Mouse (Mus musculus) heart, postnatal 10 days (tissue): ENCODE data around the gene Tbc1d12. TPM values are rescaled to one million over a fixed set of nuclear protein-coding genes. Genes with fewer than 3 reads are reported as not detected.
"Not testable (repeated sequence)": the region's sequence is repeated elsewhere in the genome, so short reads cannot be mapped to it uniquely, and the experiment has no call there.

ENCODE experiments used
- DNase-seq, 2 experiments: peaks; one replicate each; pipeline ENCODE4 v3.0.0; 2021
- intact Hi-C: fragments of 180-260 bp; cut with DNase I; formaldehyde crosslinking; loops from one replicate; pipeline ENCODE4 v1.15.1; 2025
- total RNA-seq, 2 experiments: library from RNA; stranded (reverse); gene quantifications; 2 replicates each; pipeline ENCODE4 v1.2.3; 2021

Gene Tbc1d12
- total RNA-seq = 1 to 10 TPM; 6.8 to 6.9 TPM

DNA sequence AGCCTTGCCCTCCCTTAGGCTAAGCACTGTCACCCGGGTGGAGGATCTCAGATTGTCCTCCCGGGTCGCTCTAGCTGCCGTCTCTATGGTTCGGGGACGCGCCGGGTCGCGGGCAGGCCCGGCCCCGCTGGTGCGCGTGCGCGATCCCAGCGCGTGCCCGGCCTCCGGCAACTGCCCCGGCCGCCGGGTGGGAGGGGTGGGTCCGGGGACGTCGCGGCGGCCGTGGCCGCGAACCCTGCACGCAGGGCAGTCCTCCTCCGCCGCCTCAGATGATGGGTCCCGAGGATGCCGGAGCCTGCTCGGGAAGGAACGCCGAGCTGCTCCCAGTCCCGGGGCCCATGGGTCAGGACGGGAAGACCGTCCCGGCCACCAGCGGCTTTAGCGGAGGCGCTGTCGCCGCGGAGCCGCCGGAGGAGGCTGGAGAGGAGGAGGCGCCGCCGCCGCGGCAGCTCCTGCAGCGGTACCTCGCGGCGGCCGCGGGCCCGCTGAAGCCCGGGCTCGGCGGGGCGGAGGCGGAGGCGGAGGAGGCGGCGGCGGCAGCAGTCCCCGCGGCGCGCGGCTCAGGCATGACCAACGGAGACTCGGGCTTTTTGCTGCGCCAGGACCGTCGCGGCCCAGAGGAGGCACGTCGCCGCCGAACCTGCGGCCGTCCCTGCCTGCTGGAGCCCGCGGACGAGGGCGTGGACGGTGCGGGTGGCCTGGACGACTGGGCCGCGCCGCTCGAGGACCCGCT, at the start of gene Tbc1d12:
TSS of gene Tbc1d12 (plus strand) at position 142 of the 733 bp plus-strand sequence.
- peak; percentile 95 to 96 for DNase-seq
- intact Hi-C loops = loop anchor here (1.0 to 5.0 kb wide), 2 partner anchors 17 to 81 kb away; partner anchors contain the start of gene Noc3l

GRCm38 (mm10) chr19:38787756-38788155, 48.6 kb upstream of the Tbc1d12 start:
- intact Hi-C loops = no loop called here
- no peak for DNase-seq

GRCm38 (mm10) chr19:38793563-38794045, 42.8 kb upstream of the Tbc1d12 start:
- DNase-seq = no peak
- intact Hi-C loops = no loop called here

GRCm38 (mm10) chr19:38796546-38796945, 39.8 kb upstream of the Tbc1d12 start:
- DNase-seq = no peak
- intact Hi-C loops = no loop called here

DNA sequence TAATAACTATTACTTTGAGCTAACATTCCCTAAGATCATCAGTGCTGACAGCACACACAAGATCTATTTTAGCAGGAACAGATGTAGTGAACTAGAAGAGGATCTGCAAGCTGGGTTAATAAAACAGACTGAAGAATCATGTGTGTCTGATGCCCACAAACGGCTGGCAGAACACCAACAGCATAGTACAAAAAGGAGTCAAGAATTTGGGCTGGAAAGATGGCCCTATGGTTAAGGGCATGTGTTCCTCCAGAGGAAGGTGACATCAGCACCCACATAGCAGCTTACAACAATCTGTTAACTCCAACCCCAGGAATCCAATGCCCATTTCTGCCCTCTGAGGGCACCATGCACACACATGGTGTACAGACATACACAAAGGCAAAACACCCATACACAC, 38.1 kb upstream of the Tbc1d12 start:
- intact Hi-C loops = no loop called here
- DNase-seq = no peak

- intact Hi-C loops = no loop called here
- peak; percentile 25 to 41 for DNase-seq
These were observed 37.6 kb upstream of the Tbc1d12 start for GRCm38 (mm10) chr19:38798801-38799200.

DNA sequence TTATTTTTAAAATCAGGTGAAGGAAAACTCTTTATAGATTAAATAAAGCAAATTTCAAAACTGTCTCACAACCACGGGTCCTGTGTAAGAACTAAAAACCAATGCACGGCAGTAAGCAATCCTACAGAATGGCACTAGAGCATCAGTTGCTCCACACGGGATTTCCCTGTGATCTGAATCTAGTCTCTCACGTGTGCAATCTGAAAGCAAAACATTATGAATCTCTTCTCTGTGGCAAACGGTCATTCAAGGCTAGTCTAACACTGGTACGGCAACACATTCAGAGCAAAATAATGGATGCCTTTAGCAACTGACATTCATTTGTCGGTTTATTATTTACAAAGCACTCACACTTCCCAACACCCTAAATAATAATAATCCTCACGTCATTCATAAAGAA, 18.2 kb upstream of the Tbc1d12 start:
- DNase-seq = no peak
- intact Hi-C loops = loop anchor here (2.0 kb wide), 2 partner anchors 83 to 393 kb away; no protein-coding TSS in a partner anchor

DNA sequence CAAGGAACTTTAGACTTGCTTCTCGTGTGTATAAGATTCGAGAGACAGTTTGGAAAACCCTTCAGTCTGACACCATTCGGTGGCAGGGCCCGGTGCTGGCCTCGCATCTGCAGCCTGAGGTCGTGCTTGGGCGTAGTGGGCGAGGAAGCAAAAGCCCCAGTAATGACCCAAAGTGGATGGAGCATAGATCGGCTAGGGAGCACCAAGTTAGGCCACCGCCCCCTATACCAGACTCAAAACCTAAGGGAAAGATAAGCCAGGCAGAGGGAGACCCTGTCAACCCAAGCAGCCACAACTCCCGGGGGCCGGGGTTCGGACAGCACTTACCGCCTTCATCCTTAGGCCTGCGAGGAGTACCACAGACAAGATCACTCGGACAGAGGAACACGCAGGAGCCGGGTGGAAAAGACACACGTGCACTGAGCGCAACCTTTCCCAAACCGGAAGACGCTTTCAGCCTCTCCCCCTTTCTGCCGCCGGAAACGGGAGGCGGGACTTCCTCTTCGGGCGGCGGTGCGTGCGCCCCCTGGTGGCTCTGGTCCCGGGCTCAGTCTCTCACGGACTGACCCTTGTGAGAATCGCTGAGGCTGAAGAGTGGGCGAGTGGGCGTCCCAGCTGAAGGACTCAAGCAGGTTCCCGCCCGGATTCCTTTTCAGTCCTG, 17.5 kb upstream of the Tbc1d12 start, which contains the start of gene Noc3l:
TSS of gene Noc3l (minus strand) at position 472 of the 661 bp plus-strand sequence.
- peak; percentile 95 to 97 for DNase-seq
- intact Hi-C loops = loop anchor here (1.0 to 2.0 kb wide), 3 partner anchors 17 to 394 kb away; partner anchors contain the start of gene Tbc1d12

DNA sequence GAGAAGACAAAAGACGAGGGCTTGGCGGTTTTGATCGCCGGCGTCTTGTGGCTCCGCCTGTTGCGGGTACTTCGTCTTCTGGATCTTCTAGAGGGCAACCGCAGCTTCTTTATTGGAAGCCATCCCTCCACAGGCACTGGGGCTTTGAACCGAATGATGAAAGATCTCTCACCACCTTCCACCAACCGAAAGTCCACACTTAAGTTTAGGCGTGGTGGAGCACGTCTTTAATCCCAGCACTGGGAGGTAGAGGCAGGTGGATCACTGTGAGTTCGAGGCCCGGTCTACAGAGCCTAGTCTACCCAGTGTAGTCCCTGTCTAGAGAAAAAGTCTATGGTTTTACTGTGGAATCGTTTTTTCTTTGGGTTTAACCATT, 17.0 kb upstream of the Tbc1d12 start:
- no peak for DNase-seq
- intact Hi-C loops = loop anchor here (1.0 to 2.0 kb wide), 3 partner anchors 17 to 395 kb away; partner anchors contain the start of gene Tbc1d12

DNA sequence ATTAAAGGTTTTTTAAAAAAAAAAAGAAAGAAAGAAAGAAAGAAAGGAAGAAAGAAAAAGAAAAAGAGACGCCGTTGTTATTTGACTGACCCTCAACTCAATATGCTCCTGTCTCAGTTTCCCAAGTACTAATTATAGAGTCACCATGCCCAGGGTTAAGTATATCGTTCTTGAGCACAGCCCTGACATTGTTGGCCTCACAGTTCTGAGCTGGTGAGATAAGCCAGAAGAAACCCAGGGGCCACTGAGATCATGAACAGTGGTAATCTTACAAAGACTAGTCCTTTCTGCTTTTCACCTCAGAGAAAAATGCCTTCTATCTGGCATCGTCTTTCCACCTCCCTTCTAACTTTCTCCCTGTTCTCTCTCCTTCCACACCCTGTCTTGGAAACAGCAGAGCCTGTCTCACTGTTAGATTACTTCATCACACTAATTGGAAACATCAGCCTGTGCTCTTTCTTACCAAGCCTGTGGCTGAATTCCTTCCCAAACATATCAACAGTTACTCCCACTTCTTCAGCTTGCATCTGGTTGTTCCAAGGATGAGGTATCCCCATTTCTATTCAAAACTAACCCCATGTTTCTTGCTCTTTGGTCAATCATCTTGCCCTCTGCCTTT, 16.1 kb upstream of the Tbc1d12 start:
- DNase-seq = peak; percentile 9 to 15
- intact Hi-C loops = no loop called here

GRCm38 (mm10) chr19:38833224-38833623, 3.2 kb upstream of the Tbc1d12 start:
- intact Hi-C loops = no loop called here
- no peak for DNase-seq

- DNase-seq = no peak
- intact Hi-C loops = loop anchor here (1.0 to 5.0 kb wide), 2 partner anchors 17 to 81 kb away; partner anchors contain the start of gene Noc3l
These were observed 318 bp upstream of the Tbc1d12 start for GRCm38 (mm10) chr19:38836084-38836437.

GRCm38 (mm10) chr19:38837171-38837641, 827 bp downstream of the Tbc1d12 start:
- peak; percentile 69 to 75 for DNase-seq
- intact Hi-C loops = loop anchor here (5.0 kb wide), 1 partner anchor 80 kb away; no protein-coding TSS in a partner anchor

DNA sequence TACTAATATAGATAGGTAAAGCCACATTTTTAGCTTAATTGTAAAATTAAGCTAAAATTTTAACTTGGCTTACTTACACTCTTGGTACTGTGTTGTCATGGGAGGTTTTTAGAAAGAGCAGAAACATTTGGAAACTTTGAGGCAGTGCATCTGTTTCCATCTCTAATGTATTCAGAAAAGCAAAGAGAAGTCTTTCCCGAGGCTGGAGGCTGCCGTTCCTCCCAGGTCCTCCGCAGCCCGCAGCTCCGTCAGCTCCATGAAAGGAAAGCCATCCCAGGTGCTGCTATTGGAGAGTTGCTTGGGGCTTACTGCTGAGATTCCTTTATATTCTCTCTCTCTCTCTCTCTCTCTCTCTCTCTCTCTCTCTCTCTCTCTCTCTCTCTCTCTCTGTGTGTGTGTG, 8.4 kb downstream of the Tbc1d12 start:
- intact Hi-C loops = no loop called here
- DNase-seq = no peak

- intact Hi-C loops = no loop called here
- no peak for DNase-seq
These were observed 10.0 kb downstream of the Tbc1d12 start for GRCm38 (mm10) chr19:38846373-38846772.

GRCm38 (mm10) chr19:38858224-38858623, 21.8 kb downstream of the Tbc1d12 start:
- intact Hi-C loops = no loop called here

DNA sequence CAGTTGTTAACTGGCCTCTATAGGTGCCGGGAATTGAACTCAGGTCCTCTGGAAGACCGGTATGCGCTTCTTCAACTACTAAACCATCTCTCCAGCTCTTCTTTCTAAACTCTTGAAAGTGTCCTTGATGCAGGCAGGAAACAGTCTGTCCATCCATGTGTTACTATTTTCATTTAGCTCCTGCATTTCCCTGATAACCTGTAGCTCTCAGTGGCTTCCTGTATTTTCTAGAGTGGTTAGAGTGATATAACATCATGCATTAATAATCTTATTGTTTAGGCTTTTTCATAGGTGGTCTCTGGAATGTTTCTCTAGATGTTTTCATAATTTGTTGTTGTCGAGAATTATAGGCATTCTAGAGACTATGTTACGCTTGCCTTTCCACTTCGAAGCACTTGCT, 26.1 kb downstream of the Tbc1d12 start:
- intact Hi-C loops = no loop called here

More at GRCm38 (mm10) chr19:38858224-38858623, 21.8 kb downstream of the Tbc1d12 start:
- DNase-seq = no peak

GRCm38 (mm10) chr19:38874825-38875224, 38.4 kb downstream of the Tbc1d12 start:
- DNase-seq, intact Hi-C loops: not testable (repeated sequence)

More for the DNA sequence above, 26.1 kb downstream of the Tbc1d12 start:
- no peak for DNase-seq

DNA sequence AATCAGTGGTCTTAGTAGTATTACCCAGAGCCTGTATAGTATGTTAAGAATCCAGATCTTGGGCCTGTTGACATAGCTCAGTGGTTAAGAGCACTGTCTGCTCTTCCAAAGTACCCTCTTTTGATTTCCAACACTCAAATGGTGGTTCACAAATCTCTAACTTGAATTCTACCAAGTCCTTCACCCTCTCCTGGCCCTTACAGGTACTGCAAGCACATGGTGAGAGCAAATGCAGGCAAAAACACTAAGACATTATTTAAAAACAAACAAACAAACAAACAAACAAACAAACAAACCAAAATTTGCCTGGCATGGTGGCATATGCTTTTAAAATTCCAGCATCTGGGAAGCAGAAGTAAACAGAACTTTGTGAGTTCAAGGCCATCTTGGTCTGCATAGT, 43.9 kb downstream of the Tbc1d12 start:
- intact Hi-C loops = no loop called here
- no peak for DNase-seq
